Mouse (Mus musculus): ENCODE data around the gene Bicral. TPM values are rescaled to one million over a fixed set of nuclear protein-coding genes. Genes with fewer than 3 reads are reported as not detected.
"Not testable (repeated sequence)": the region's sequence is repeated elsewhere in the genome, so short reads cannot be mapped to it uniquely, and the experiment has no call there.

Gene Bicral
- polyA plus RNA-seq, 1 experiment: 16.3 TPM

- no peak for TF ChIP-seq CTCF (IDR thresholded peaks at IDR 0.05; ENCODE audit: insufficient read depth, low read length)
- TF ChIP-seq POLR2A (IDR thresholded peaks at IDR 0.05; ENCODE audit: borderline replicate concordance, extremely low read depth, low read depth, low read length): peak; percentile 93
- peak; percentile 85 for DNase-seq
Measured at GRCm38 (mm10) chr17:46772404-46773277, 85.6 kb downstream of the Bicral start, which contains the start of gene 2310039H08Rik. TSS of gene 2310039H08Rik (plus strand) at chr17:46772635.

DNA sequence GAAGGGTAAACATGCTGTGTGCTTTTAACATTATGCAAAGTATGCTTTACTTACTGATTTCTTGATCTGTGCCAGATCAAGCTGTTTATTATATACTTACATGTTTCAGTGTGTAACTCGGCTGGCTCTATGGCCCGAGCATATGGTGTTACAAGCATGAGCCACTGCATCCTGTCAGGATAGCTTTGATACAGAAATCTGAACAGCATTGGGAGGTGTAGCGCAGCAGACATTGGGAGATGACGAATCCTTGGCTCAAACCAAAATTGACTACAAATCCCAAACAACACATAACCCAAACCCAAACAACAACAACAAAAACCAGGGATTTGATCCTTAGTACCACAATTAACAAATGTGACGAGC, 86.3 kb downstream of the Bicral start:
- 4% methylated on average over 5 of the region's 5 CpGs for WGBS

More at GRCm38 (mm10) chr17:46772404-46773277, 85.6 kb downstream of the Bicral start, which contains the start of gene 2310039H08Rik:
- peak within 1 kb of the TSS; percentile 96 for H3K4me3 ChIP-seq (replicated peaks; ENCODE audit: extremely low read depth, low read depth, low read length)
- under 1% methylated on average over 50 of the region's 50 CpGs for WGBS
- H3K4me1 ChIP-seq (ENCODE audit: control insufficient read depth, insufficient read depth, low read length): peaks cover 2% of the 10 kb centered on the region; the same call in 1 of the 2 replicates

GRCm38 (mm10) chr17:46771616-46772015, 86.7 kb downstream of the Bicral start:
- 59% methylated on average over 17 of the region's 17 CpGs for WGBS
- Histone ChIP-seq H3K4me3 (replicated peaks; ENCODE audit: extremely low read depth, low read depth, low read length) (no peak overlapping the region), H3K4me1 (ENCODE audit: control insufficient read depth, insufficient read depth, low read length) (peaks cover 2% of the 10 kb centered on the region; the same call in 1 of the 2 replicates)
- TF ChIP-seq CTCF (IDR thresholded peaks at IDR 0.05; ENCODE audit: insufficient read depth, low read length): no peak
- TF ChIP-seq POLR2A (IDR thresholded peaks at IDR 0.05; ENCODE audit: borderline replicate concordance, extremely low read depth, low read depth, low read length): no peak
- DNase-seq: no peak

More for the DNA sequence above, 86.3 kb downstream of the Bicral start:
- Histone ChIP-seq H3K4me3 (replicated peaks; ENCODE audit: extremely low read depth, low read depth, low read length) (peak overlapping the region; percentile 96), H3K4me1 (ENCODE audit: control insufficient read depth, insufficient read depth, low read length) (peaks cover 2% of the 10 kb centered on the region; the same call in 1 of the 2 replicates)
- no peak for DNase-seq
- TF ChIP-seq CTCF (IDR thresholded peaks at IDR 0.05; ENCODE audit: insufficient read depth, low read length) (no peak), POLR2A (IDR thresholded peaks at IDR 0.05; ENCODE audit: borderline replicate concordance, extremely low read depth, low read depth, low read length) (no peak)

- H3K4me1 ChIP-seq (ENCODE audit: control insufficient read depth, insufficient read depth, low read length): peaks cover 2% of the 10 kb centered on the region; the same call in 1 of the 2 replicates
- WGBS: 91% methylated on average over 4 of the region's 4 CpGs
- TF ChIP-seq CTCF (IDR thresholded peaks at IDR 0.05; ENCODE audit: insufficient read depth, low read length) (no peak), POLR2A (IDR thresholded peaks at IDR 0.05; ENCODE audit: borderline replicate concordance, extremely low read depth, low read depth, low read length) (no peak)
- no peak overlapping the region for H3K4me3 ChIP-seq (replicated peaks; ENCODE audit: extremely low read depth, low read depth, low read length)
- no peak for DNase-seq
Measured at GRCm38 (mm10) chr17:46771025-46771424, 87.3 kb downstream of the Bicral start.

DNA sequence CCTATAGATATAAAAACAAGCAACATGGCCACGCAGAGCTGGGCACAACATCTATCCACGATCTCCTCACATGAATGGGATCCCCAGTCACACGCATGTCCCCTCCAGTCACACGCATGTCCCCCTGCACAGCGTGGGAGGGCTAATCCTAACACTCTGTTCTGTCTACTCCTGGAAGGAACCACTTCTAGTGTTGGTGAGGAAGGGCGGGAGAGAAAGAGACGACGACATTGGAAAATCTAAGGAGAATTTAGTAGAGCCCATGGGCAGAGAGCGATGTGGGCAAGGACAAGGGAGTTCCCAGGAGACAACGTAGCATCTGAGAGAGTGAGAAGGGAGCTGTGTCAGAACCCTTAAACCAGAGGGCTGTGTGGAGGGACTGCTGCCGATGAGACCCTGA, 87.7 kb downstream of the Bicral start:
- H3K4me1 ChIP-seq (ENCODE audit: control insufficient read depth, insufficient read depth, low read length): peaks cover 2% of the 10 kb centered on the region; the same call in 1 of the 2 replicates
- WGBS: 89% methylated on average over 11 of the region's 11 CpGs
- H3K4me3 ChIP-seq (replicated peaks; ENCODE audit: extremely low read depth, low read depth, low read length): no peak overlapping the region
- no peak for DNase-seq
- TF ChIP-seq POLR2A (IDR thresholded peaks at IDR 0.05; ENCODE audit: borderline replicate concordance, extremely low read depth, low read depth, low read length) (no peak), CTCF (IDR thresholded peaks at IDR 0.05; ENCODE audit: insufficient read depth, low read length) (no peak)

GRCm38 (mm10) chr17:46767868-46768267, 90.4 kb downstream of the Bicral start:
- Histone ChIP-seq H3K4me3 (replicated peaks; ENCODE audit: extremely low read depth, low read depth, low read length) (no peak overlapping the region), H3K4me1 (ENCODE audit: control insufficient read depth, insufficient read depth, low read length) (no peaks in the 10 kb centered on the region)
- DNase-seq: peak; percentile 50
- 36% methylated on average over 8 of the region's 8 CpGs for WGBS
- TF ChIP-seq CTCF (IDR thresholded peaks at IDR 0.05; ENCODE audit: insufficient read depth, low read length): no peak
- TF ChIP-seq POLR2A (IDR thresholded peaks at IDR 0.05; ENCODE audit: borderline replicate concordance, extremely low read depth, low read depth, low read length): no peak

DNA sequence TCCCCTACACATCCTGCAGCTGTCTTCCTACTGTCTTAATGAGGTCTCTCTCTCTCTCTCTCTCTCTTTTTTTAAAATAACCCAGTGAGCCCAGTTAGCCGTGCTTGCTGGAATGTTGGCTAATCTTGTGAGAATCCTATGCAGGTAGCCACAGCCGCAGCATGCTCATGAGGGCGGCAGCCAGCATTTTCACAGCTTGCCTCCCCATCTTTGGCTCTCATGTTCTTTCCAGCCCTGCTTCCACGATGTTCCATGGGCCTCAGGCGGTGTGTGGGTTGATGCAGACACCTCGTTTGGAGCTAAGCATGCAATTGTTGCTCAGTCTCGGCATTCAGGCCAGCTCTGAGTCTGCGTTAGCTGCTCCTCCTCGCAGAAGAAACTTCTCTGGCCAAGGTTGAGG, 93.4 kb downstream of the Bicral start:
- H3K4me3 ChIP-seq (replicated peaks; ENCODE audit: extremely low read depth, low read depth, low read length); DNase-seq; H3K4me1 ChIP-seq (ENCODE audit: control insufficient read depth, insufficient read depth, low read length): not testable (repeated sequence)
- WGBS: 56% methylated on average over 9 of the region's 9 CpGs

GRCm38 (mm10) chr17:46763544-46763943, 94.7 kb downstream of the Bicral start, which contains the start of gene Ptcra:
TSS of gene Ptcra (minus strand) at chr17:46763712.
- no peak for DNase-seq
- H3K4me1 ChIP-seq (ENCODE audit: control insufficient read depth, insufficient read depth, low read length): no peaks in the 10 kb centered on the region
- WGBS: 56% methylated on average over 2 of the region's 2 CpGs
- no peak for TF ChIP-seq CTCF (IDR thresholded peaks at IDR 0.05; ENCODE audit: insufficient read depth, low read length)
- no peak for TF ChIP-seq POLR2A (IDR thresholded peaks at IDR 0.05; ENCODE audit: borderline replicate concordance, extremely low read depth, low read depth, low read length)
- H3K4me3 ChIP-seq (replicated peaks; ENCODE audit: extremely low read depth, low read depth, low read length): no peak within 1 kb of the TSS

- no peak for DNase-seq
- Histone ChIP-seq H3K4me1 (ENCODE audit: control insufficient read depth, insufficient read depth, low read length) (no peaks in the 10 kb centered on the region), H3K4me3 (replicated peaks; ENCODE audit: extremely low read depth, low read depth, low read length) (no peak overlapping the region)
- WGBS: 78% methylated on average over 12 of the region's 12 CpGs
- TF ChIP-seq CTCF (IDR thresholded peaks at IDR 0.05; ENCODE audit: insufficient read depth, low read length) (no peak), POLR2A (IDR thresholded peaks at IDR 0.05; ENCODE audit: borderline replicate concordance, extremely low read depth, low read depth, low read length) (no peak)
Measured at GRCm38 (mm10) chr17:46758753-46759152, 99.5 kb downstream of the Bicral start.
